Mouse (Mus musculus): ENCODE data around the gene Zmynd8. TPM values are rescaled to one million over a fixed set of nuclear protein-coding genes. Genes with fewer than 3 reads are reported as not detected.

The Zmynd8 gene
- polyA plus RNA-seq, 1 experiment = 29.8 TPM

DNA sequence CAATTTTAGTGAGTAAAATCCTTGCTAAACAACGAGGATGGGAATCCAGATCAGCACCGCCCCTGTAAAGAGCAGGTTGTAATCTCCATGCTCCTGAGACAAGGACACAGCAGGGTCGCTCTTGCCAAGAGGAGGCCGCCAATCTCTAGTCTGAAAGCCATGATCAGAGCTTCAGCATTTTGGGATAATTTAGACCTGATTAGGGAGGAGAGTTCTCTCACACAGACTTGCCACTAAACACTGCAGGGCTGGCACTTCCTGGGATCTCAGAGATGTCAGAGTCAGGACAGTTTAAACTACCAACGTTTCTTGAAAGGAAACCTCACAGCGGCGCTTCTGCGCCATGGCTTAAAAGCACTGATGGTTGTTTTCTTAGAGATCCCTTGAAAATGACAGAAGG, 32.4 kb downstream of the Zmynd8 start:
- TF ChIP-seq POLR2A (IDR thresholded peaks at IDR 0.05; ENCODE audit: borderline replicate concordance, extremely low read depth, low read depth, low read length) (no peak), CTCF (IDR thresholded peaks at IDR 0.05; ENCODE audit: insufficient read depth, low read length) (no peak)
- no peak overlapping the region for H3K4me3 ChIP-seq (replicated peaks; ENCODE audit: extremely low read depth, low read depth, low read length)
- H3K4me1 ChIP-seq (ENCODE audit: control insufficient read depth, insufficient read depth, low read length) = peaks cover 34% of the 10 kb centered on the region
- 54% methylated on average over 8 of the region's 8 CpGs for WGBS
- no peak for DNase-seq

DNA sequence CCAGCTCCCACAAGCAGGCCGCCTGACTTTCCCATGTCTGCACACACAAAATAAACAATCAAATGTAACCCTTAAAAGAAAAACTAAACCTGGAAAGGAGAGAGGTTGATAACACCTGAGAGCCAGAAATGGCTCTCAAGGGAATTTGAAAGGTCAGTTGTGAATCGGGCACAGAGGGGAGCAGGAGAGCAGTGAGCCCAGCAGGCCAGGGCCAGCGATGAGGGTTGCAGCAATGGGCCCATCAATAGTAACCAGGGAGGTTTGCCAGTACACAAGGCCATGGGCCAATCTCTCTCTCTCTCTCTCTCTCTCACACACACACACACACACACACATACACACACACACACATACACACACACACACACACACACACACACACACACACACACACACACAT, 34.0 kb downstream of the Zmynd8 start:
- TF ChIP-seq POLR2A (IDR thresholded peaks at IDR 0.05; ENCODE audit: borderline replicate concordance, extremely low read depth, low read depth, low read length) = no peak
- no peak for TF ChIP-seq CTCF (IDR thresholded peaks at IDR 0.05; ENCODE audit: insufficient read depth, low read length)
- peaks cover 34% of the 10 kb centered on the region for H3K4me1 ChIP-seq (ENCODE audit: control insufficient read depth, insufficient read depth, low read length)
- no peak overlapping the region for H3K4me3 ChIP-seq (replicated peaks; ENCODE audit: extremely low read depth, low read depth, low read length)
- WGBS = 57% methylated on average over 3 of the region's 3 CpGs
- no peak for DNase-seq

DNA sequence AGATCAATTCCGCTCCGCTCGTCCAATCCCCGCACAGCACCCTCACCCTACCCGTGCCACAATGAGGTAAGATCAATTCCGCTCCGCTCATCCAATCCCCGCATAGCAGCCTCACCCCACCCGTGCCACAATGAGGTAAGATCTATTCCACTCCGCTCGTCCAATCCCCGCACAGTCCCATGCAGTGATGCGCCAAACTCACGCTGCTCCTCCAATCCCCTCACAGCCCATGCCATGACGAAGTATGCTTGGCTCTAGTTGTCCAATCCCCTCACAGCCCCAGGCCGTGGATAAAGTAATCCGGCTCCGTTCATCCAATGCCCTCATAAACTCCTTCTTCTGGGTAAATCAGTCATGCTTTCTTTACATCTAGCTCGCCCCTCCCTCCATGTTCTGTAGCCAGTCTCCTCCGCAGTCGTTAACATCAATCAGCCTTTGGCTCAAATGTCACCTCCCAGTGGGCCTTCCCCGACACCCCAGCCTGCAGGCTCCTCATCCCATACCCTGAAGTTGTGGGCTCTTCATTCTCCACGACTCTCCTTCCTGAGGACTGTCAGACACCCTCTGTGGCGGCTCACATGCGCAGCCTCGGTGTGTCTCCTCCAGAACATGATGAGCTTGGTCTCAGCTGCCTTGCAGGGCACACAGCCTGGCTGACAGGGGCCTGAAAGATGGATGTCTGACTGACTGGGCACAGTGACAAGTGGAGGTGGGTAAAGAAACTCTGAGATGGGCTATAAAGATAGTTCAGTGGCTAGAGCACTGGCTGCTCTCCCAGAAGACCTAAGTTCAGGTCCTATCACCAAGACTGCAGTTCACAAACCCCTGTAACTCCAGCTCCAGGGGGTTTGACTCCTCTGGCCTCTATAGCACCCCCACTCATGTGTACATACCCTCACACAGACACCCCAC, 36.9 kb downstream of the Zmynd8 start:
- no peak overlapping the region for H3K4me3 ChIP-seq (replicated peaks; ENCODE audit: extremely low read depth, low read depth, low read length)
- no peak for DNase-seq
- TF ChIP-seq POLR2A (IDR thresholded peaks at IDR 0.05; ENCODE audit: borderline replicate concordance, extremely low read depth, low read depth, low read length) (no peak), CTCF (IDR thresholded peaks at IDR 0.05; ENCODE audit: insufficient read depth, low read length) (no peak)
- WGBS = 90% methylated on average over 26 of the region's 26 CpGs
- peaks cover 35% of the 10 kb centered on the region for H3K4me1 ChIP-seq (ENCODE audit: control insufficient read depth, insufficient read depth, low read length)

DNA sequence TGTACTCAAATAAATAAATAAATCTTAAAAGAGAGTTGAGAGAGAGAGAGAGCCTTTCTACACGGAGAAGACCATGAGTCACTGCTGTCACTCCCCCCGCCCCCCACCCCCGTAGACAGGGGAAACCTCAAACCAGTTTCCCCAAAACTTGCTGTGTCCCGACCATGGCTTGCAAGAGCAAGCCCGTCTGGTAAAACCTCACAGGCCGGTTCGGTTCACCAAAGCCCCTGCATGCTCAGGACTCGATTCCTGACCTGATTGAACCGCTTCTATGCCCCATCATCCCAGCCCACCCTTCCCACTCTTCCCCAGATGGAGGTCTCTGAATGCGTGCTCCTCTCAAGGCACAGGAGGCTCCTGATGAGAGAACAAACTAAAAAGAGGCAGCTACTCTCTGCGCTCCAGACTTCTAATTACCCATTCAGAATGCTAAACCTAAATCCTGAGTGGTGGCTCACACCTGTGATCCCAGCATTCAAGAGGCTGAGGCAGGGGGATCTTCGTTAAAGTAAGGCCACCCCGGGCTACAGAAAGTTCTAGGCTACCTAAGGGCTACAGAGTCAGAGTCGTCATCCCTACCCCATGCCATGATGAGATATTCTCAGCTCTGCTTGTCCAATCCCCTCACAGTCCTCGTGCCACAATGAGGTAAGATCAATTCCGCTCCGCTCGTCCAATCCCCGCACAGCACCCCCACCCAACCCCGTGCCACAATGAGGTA, 37.7 kb downstream of the Zmynd8 start:
- no peak for DNase-seq
- WGBS = 85% methylated on average over 20 of the region's 20 CpGs
- Histone ChIP-seq H3K4me1 (ENCODE audit: control insufficient read depth, insufficient read depth, low read length) (peaks cover 39% of the 10 kb centered on the region), H3K4me3 (replicated peaks; ENCODE audit: extremely low read depth, low read depth, low read length) (no peak overlapping the region)
- no peak for TF ChIP-seq CTCF (IDR thresholded peaks at IDR 0.05; ENCODE audit: insufficient read depth, low read length)
- TF ChIP-seq POLR2A (IDR thresholded peaks at IDR 0.05; ENCODE audit: borderline replicate concordance, extremely low read depth, low read depth, low read length) = no peak

DNA sequence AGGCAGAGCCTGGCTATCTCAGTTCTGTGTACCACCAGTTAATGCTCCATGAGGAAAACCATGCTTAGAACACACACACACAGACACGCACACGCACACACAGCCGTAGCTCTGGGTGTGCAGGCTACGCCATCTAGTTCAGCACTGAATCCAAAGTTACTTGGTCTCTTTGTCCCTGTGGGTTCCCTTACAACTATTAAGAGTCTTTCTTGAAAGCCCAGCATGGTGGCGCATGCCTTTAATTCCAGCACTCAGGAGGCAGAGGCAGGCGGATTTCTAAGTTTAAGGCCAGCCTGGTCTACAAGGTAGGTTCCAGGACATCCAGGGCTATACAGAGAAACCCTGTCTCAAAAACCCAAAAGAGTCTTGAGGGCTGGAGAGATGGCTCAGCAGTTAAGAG, 38.4 kb downstream of the Zmynd8 start:
- TF ChIP-seq CTCF (IDR thresholded peaks at IDR 0.05; ENCODE audit: insufficient read depth, low read length) = no peak
- no peak for TF ChIP-seq POLR2A (IDR thresholded peaks at IDR 0.05; ENCODE audit: borderline replicate concordance, extremely low read depth, low read depth, low read length)
- DNase-seq = no peak
- H3K4me3 ChIP-seq (replicated peaks; ENCODE audit: extremely low read depth, low read depth, low read length) = no peak overlapping the region
- peaks cover 46% of the 10 kb centered on the region for H3K4me1 ChIP-seq (ENCODE audit: control insufficient read depth, insufficient read depth, low read length)
- 97% methylated on average over 6 of the region's 6 CpGs for WGBS

DNA sequence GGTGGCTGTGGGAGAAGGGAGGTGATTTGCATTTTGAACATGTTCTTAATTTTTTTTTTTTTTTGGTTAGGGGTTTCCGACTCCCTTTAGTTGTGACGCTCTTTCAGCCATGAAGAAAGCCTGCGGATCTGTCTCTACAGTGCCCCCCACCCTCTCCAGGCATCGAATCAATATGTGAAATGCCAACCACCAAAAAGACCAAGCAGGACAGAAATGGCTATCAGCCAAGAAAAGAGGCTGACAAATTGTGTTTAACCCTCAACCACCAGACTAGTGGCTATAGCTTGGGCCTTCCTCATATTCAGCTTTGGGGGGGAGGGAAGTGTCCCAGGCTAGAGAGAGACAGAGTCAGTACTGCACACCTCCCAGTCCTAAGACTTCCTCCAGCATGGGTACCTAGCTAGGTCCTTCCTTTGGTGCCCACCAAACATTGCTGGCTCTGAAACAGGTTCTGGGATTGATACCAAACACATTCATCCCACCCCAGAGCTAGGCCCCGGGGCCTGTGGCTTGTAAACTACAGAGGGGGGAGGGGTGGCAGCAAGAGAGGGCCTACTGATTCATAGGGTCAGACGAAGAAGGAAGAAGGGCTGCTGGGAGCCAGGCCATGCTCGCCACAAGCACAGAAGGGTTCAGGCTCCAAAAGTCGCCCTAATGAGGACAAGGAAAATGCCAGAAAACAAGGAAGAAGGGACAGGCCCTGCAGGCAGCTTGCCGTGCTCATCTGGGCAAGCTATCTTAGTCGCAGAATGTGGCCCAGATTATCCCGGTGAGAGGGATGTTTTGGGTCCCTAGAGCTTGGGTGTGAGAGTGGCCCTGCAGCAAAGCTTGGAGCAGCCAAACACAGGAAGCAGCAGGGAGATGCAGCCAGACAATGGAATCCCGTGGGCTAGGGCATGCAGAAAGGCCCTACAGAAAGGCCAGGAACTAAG, 40.1 kb downstream of the Zmynd8 start:
- Histone ChIP-seq H3K4me1 (ENCODE audit: control insufficient read depth, insufficient read depth, low read length) (peaks cover 44% of the 10 kb centered on the region), H3K4me3 (replicated peaks; ENCODE audit: extremely low read depth, low read depth, low read length) (no peak overlapping the region)
- TF ChIP-seq POLR2A (IDR thresholded peaks at IDR 0.05; ENCODE audit: borderline replicate concordance, extremely low read depth, low read depth, low read length) = no peak
- no peak for TF ChIP-seq CTCF (IDR thresholded peaks at IDR 0.05; ENCODE audit: insufficient read depth, low read length)
- 20% methylated on average over 12 of the region's 12 CpGs for WGBS
- DNase-seq = no peak

DNA sequence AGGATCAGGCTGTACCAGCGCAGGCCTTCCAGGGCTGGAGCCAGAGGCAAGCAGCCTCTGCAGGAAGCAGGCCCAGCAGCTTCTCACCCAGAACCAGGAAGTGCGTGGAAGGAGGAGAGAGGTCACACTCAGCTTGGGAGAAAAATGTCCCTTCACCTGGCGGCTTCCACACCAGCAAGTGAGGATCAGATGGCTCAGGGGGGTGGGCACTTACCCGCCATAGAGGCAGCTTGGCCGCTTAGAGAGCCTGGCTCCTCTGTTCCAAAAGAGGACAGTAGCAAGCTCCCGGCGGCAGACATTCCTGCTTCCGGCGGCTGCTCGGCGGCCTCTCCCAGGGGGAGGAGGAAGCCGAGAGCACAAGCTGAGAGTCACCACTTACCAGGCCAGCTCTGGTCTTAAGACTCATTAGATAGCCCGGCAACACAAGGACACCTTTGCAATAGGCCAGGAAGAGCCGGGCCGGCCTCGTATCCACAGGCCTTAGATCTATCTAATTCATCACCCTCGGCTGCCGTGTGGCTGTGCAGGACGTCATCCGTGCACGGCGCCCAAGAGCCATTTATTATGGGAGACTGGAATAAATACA, 40.9 kb downstream of the Zmynd8 start:
- WGBS = 5% methylated on average over 22 of the region's 22 CpGs
- Histone ChIP-seq H3K4me1 (ENCODE audit: control insufficient read depth, insufficient read depth, low read length) (peaks cover 40% of the 10 kb centered on the region), H3K4me3 (replicated peaks; ENCODE audit: extremely low read depth, low read depth, low read length) (peak overlapping the region; percentile 56)
- peak; percentile 82 for DNase-seq
- peak; percentile 29; the same call in 1 of the 2 replicates for TF ChIP-seq POLR2A (IDR thresholded peaks at IDR 0.05; ENCODE audit: borderline replicate concordance, extremely low read depth, low read depth, low read length)
- TF ChIP-seq CTCF (IDR thresholded peaks at IDR 0.05; ENCODE audit: insufficient read depth, low read length) = no peak

DNA sequence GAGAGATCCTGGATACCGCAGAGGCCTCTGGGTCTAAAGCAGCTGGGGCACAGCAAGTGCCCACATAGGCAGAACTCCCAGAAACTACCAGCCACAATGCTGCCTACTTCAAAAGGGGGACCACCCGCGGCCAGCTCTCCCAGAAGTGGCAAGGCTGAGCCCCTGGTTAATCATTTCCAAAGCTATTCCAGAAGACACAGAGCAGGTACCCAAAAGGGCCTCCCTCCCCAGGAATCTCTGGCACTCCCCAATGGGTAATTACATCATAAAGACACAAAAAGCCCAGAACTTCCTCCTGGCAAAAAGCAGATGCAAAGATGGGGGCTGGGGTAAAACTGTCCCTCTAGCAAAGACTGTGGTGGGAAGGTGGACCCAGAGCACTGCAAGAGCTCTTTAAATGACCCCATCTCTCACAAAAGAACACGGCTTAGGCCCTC, 41.4 kb downstream of the Zmynd8 start:
- no peak for DNase-seq
- TF ChIP-seq CTCF (IDR thresholded peaks at IDR 0.05; ENCODE audit: insufficient read depth, low read length) (no peak), POLR2A (IDR thresholded peaks at IDR 0.05; ENCODE audit: borderline replicate concordance, extremely low read depth, low read depth, low read length) (no peak)
- Histone ChIP-seq H3K4me3 (replicated peaks; ENCODE audit: extremely low read depth, low read depth, low read length) (peak overlapping the region; percentile 56), H3K4me1 (ENCODE audit: control insufficient read depth, insufficient read depth, low read length) (peaks cover 42% of the 10 kb centered on the region)
- WGBS = 34% methylated on average over 4 of the region's 4 CpGs
